Mouse (Mus musculus) monocyte, adult 59 days (primary cell): ENCODE data around the gene Elavl2. TPM values are rescaled to one million over a fixed set of nuclear protein-coding genes. Genes with fewer than 3 reads are reported as not detected.

Experiments used
- total RNA-seq, 2 experiments: library from RNA; stranded (reverse); gene quantifications; one replicate each; pipeline ENCODE4 v1.2.4; 2023

Gene Elavl2
- not detected for total RNA-seq

DNA sequence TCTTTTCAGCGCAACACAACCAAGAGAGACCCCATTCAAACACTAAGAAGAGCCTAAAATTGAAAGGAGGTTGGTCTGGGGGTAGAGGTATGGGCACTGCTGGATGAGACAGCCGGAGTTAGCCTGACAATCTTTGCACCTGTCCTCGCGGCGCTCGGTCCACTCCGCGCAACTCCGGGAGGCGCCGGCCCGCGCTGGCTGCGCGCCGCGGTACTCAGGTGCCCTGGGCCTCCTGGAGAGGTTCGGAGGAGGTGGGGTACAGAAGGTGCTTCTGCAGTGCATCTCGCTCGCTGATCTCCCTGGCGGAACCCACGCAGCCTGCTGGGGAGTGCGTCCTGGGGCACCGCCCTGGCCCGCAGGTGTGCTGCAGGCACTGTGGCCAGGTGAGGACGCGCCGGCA lies at the start of gene Elavl2:
Elavl2 (minus strand) TSS at position 363 of the 400 bp plus-strand sequence.

